ENCODE assay signal across 9 mouse cellular contexts in the genomic region with DNA sequence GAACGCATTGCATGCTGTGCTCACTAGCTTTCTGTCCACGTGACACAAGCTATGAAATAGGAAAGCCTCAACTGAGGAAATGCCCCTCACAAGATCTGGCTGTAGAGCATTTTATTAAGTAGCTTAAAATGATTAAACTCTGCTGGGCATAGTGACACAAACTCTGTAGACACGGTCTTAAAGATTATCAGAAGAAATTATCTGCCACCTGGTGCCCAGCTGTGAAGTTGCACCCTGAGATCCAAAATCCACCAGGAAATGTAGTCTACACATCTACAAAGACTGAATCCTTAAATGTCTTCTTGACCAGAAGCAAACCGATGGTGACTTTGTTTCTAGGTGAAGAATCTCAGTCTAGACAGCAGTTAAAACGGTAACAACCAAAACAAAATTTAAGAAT. TPM values are rescaled to one million over a fixed set of nuclear protein-coding genes. Genes with fewer than 3 reads are reported as not detected.
A peak's percentile ranks its signal among the peaks of the same experiment; 100 is the strongest.
DNase-seq lines count a peak whose midpoint lies in the region; ATAC-seq and TF ChIP-seq lines count a peak whose summit lies in the region.
"Had no signal": no experiment of that assay in that cellular context is flagged by ENCODE, and none has a peak within 500 bp of the region (broad histone marks: within the 10 kb centered on the region; RNA-seq: fewer than 3 reads in every experiment).

No protein-coding gene starts in this region.

- H3K27me3 ChIP-seq in forebrain, embryonic 14.5 days (replicated peaks; ENCODE audit: control insufficient read depth, insufficient read depth, low read length), result no peaks in the 10 kb centered on the region
- H3K27me3 ChIP-seq in forebrain, embryonic 13.5 days, result no peaks in the 10 kb centered on the region
- H3K27me3 ChIP-seq in lung, postnatal 0 days (replicated peaks; ENCODE audit: insufficient read depth, low read length), result no peaks in the 10 kb centered on the region
- H3K27me3 ChIP-seq: limb, embryonic 12.5 days had no signal

- no peaks in the 10 kb centered on the region for H3K4me1 ChIP-seq in forebrain, embryonic 14.5 days (ENCODE audit: control insufficient read depth, insufficient read depth, low read length)
- no peaks in the 10 kb centered on the region for H3K4me1 ChIP-seq in forebrain, embryonic 13.5 days
- H3K4me1 ChIP-seq in lung, postnatal 0 days (ENCODE audit: insufficient read depth, low read depth, low read length), result no peaks in the 10 kb centered on the region
- no peaks in the 10 kb centered on the region for H3K4me1 ChIP-seq in lung, adult 2 months (ENCODE audit: control insufficient read depth, insufficient read depth, low read length)
- H3K4me1 ChIP-seq: limb, embryonic 12.5 days had no signal

- no peak for TF ChIP-seq POLR2A in lung, adult 2 months (IDR thresholded peaks at IDR 0.05; ENCODE audit: borderline replicate concordance, extremely low read depth, low read depth, low read length)

- no peak for ATAC-seq in forebrain, embryonic 14.5 days
- no peak for ATAC-seq in forebrain, embryonic 13.5 days
- no peak for ATAC-seq in lung, postnatal 0 days
- no peak for ATAC-seq in monocyte, adult 5-6 weeks (replicated peaks; ENCODE audit: insufficient number of reproducible peaks, low FRiP score, low TSS enrichment, poor library complexity, severe bottlenecking)

- H3K36me3 ChIP-seq in forebrain, embryonic 14.5 days (ENCODE audit: control insufficient read depth, insufficient read depth, low read length), result no peaks in the 10 kb centered on the region
- no peaks in the 10 kb centered on the region for H3K36me3 ChIP-seq in forebrain, embryonic 13.5 days (ENCODE audit: poor library complexity, severe bottlenecking)
- no peaks in the 10 kb centered on the region for H3K36me3 ChIP-seq in lung, postnatal 0 days (ENCODE audit: insufficient read depth, low read length)
- H3K36me3 ChIP-seq: limb, embryonic 12.5 days had no signal

- no peak overlapping the region for H3K9ac ChIP-seq in forebrain, embryonic 14.5 days (ENCODE audit: low read length)
- no peak overlapping the region for H3K9ac ChIP-seq in forebrain, embryonic 13.5 days
- H3K9ac ChIP-seq in lung, postnatal 0 days (replicated peaks; ENCODE audit: low read depth), result no peak overlapping the region
- H3K9ac ChIP-seq: limb, embryonic 12.5 days had no signal

- peak; percentile 63 for TF ChIP-seq CTCF in lung, postnatal 0 days (IDR thresholded peaks at IDR 0.05)
- TF ChIP-seq CTCF in lung, adult 2 months (IDR thresholded peaks at IDR 0.05; ENCODE audit: insufficient read depth, low read length), result no peak

- no peak for TF ChIP-seq EP300 in lung, postnatal 0 days (IDR thresholded peaks at IDR 0.05)

- DNase-seq in forebrain, embryonic 14.5 days (ENCODE audit: low spot score), result peak; percentile 52
- peak; percentile 52 for DNase-seq in lung, postnatal 0 days (ENCODE audit: low spot score)
- DNase-seq in lung, adult 2 months, result no peak
- peak; percentile 19 to 49 for DNase-seq in frontal cortex, postnatal 36 days (ENCODE audit: low spot score in 2 of 2)
- peak; percentile 56 for DNase-seq in retina, postnatal 1 day
- no peak for DNase-seq in heart, adult 8-10 months (ENCODE audit: low spot score)

- H3K9me3 ChIP-seq in forebrain, embryonic 14.5 days (replicated peaks; ENCODE audit: control insufficient read depth, low read length), result no peaks in the 10 kb centered on the region
- H3K9me3 ChIP-seq in forebrain, embryonic 13.5 days (replicated peaks), result no peaks in the 10 kb centered on the region
- H3K9me3 ChIP-seq in lung, postnatal 0 days (ENCODE audit: low read length), result no peaks in the 10 kb centered on the region
- H3K9me3 ChIP-seq: limb, embryonic 12.5 days had no signal

- H3K4me3 ChIP-seq in forebrain, embryonic 14.5 days (ENCODE audit: low read depth, low read length), result no peak overlapping the region
- H3K4me3 ChIP-seq in forebrain, embryonic 13.5 days, result no peak overlapping the region
- no peak overlapping the region for H3K4me3 ChIP-seq in lung, postnatal 0 days (ENCODE audit: low read depth, low read length)
- H3K4me3 ChIP-seq in lung, adult 2 months (replicated peaks; ENCODE audit: extremely low read depth, low read depth, low read length), result no peak overlapping the region
- H3K4me3 ChIP-seq: limb, embryonic 12.5 days had no signal

- H3K4me2 ChIP-seq in forebrain, embryonic 14.5 days (ENCODE audit: low read length), result no peak overlapping the region
- no peak overlapping the region for H3K4me2 ChIP-seq in forebrain, embryonic 13.5 days
- H3K4me2 ChIP-seq in lung, postnatal 0 days (replicated peaks; ENCODE audit: low read depth, low read length), result no peak overlapping the region
- H3K4me2 ChIP-seq: limb, embryonic 12.5 days had no signal

- WGBS in forebrain, embryonic 14.5 days, result 63% methylated on average over 5 of the region's 5 CpGs
- 67% methylated on average over 5 of the region's 5 CpGs for WGBS in forebrain, embryonic 13.5 days
- WGBS in lung, postnatal 0 days, result 67% methylated on average over 5 of the region's 5 CpGs
- 52% methylated on average over 5 of the region's 5 CpGs for WGBS in lung, adult 2 months

- H3K27ac ChIP-seq in forebrain, embryonic 14.5 days (ENCODE audit: low read depth, low read length), result no peak overlapping the region
- no peak overlapping the region for H3K27ac ChIP-seq in forebrain, embryonic 13.5 days
- no peak overlapping the region for H3K27ac ChIP-seq in lung, postnatal 0 days (ENCODE audit: low read length)
- H3K27ac ChIP-seq: limb, embryonic 12.5 days had no signal

RNA-seq across cellular contexts. Expression of a gene that starts 11.3 kb away (rescaled TPM):
- not detected in 2 replicates for polyA plus RNA-seq in forebrain, embryonic 14.5 days (2014; fragmentation: Nextera tagmentation; extraction: Ambion mirVana)
- 0.69 TPM in 1 of 2 replicates, not detected in the other for polyA plus RNA-seq in forebrain, embryonic 13.5 days (2015; fragmentation: Nextera tagmentation; extraction: Ambion mirVana)
- polyA plus RNA-seq in lung, postnatal 0 days (2015; fragmentation: Nextera tagmentation; extraction: Ambion mirVana), result 0.47 and 0.74 TPM in 2 replicates
- polyA plus RNA-seq in lung, adult 2 months (2012; rRNA removed), result 0.12 and 0.14 TPM in 2 replicates
- not detected in 3 replicates for total RNA-seq in monocyte, adult 5-6 weeks (2017)
- not detected for total RNA-seq in heart, adult 8-10 months (2022)

RNA-seq across cellular contexts. Expression of a gene that starts 17.0 kb away (rescaled TPM):
- polyA plus RNA-seq in forebrain, embryonic 14.5 days (2014; fragmentation: Nextera tagmentation; extraction: Ambion mirVana), result 0.13 TPM in 1 of 2 replicates, not detected in the other
- not detected in 2 replicates for polyA plus RNA-seq in forebrain, embryonic 13.5 days (2015; fragmentation: Nextera tagmentation; extraction: Ambion mirVana)
- 0.42 and 1.0 TPM in 2 replicates for polyA plus RNA-seq in lung, postnatal 0 days (2015; fragmentation: Nextera tagmentation; extraction: Ambion mirVana)
- 0.51 TPM in 1 of 2 replicates, not detected in the other for polyA plus RNA-seq in lung, adult 2 months (2012; rRNA removed)
- total RNA-seq in monocyte, adult 5-6 weeks (2017), result not detected in 3 replicates
- not detected for total RNA-seq in heart, adult 8-10 months (2022)
- polyA plus RNA-seq: limb, embryonic 12.5 days had no signal

Comparison
In these comparisons a context has a peak if more than half of its experiments do, and no peak if none do; other contexts are left out.
1. DNase-seq: peak in forebrain, embryonic 14.5 days (single experiment), lung, postnatal 0 days (single experiment), frontal cortex, postnatal 36 days (2 of 2) and retina, postnatal 1 day (single experiment); none in lung, adult 2 months (single experiment) and heart, adult 8-10 months (single experiment).